Mouse (Mus musculus) megakaryocyte progenitor cell, adult 5-6 weeks (primary cell): Measurements from ENCODE around the gene Tgif1. TPM values are rescaled to one million over a fixed set of nuclear protein-coding genes. Genes with fewer than 3 reads are reported as not detected.

Source experiments
- ATAC-seq: replicated peaks from 2 replicates; pipeline ENCODE4 v1.8.0; 2016; ENCODE audit warnings: mild to moderate bottlenecking, moderate TSS enrichment, inconsistent platforms; ENCODE audit not compliant: poor library complexity
- total RNA-seq, 2 experiments: library from RNA; stranded (forward) in 1 of 2; stranded (reverse) in 1 of 2; fragments of 157-497, 149-512 nt in 1 of 2; fragments of 200-1000 nt in 1 of 2; gene quantifications; 2 replicates each; pipeline versions ENCODE4 v1.2.3 to v1.2.4; 2015 to 2017

Tgif1 gene
- total RNA-seq, 2 experiments from 2014 or later = 47.0 to 85.6 TPM

DNA sequence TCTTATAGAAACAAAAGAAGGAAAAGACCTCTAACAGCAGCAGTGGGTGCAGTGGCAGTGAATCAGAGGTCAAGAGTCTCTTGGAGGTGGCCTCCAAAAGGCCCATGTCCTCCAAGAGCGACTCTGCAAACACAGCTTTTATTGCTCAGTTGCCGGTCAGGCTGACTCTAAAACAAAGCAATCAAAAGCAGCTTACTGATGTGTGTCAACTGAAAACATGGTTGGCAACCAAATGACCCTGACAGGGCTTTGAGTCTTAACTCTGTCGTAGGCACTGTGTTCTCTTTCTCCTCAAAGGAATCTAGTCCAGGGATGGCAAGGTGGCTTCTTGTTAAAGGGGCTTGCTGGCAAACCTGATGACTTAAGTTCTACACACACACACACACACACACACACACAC, 43.6 kb downstream of the Tgif1 start:
- no peak for ATAC-seq

DNA sequence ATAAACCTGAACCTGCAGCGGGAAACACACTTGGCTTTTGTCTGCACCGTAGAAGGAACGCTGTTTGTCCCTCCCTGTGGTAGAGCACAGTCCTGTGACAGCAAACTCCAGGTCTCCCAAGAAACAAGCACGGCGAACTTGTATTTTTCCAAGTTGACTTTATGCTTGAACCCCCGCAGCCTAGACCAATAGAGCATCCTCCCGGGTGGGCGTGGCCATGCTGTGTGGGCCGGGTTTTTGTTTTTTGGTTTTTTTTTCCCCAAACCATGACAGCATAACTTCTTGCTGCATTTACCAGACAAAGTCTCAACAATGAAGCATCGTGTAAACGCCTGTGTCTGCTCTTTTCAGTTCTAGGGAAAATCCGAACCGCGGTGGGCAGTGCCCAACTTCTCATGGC, 44.5 kb downstream of the Tgif1 start:
- no peak for ATAC-seq

DNA sequence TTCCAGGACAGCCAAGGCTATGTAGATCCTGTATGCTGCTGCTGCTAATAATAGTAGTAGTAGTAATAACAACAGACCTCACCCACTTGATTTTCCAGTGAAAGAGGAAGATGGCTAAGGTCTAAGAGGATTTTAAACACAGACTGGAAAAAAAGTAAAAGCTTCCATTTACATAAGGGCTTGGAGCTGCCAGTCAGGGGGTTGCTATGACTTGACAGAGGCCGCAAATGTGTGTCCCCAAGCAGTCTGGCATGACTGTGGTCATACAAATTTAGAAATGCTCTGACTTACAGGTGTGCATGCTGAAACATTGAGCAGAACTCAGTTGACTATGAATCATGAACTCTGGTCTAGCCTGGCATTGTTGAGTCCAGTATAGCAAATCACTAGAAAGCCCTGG, 45.5 kb downstream of the Tgif1 start:
- ATAC-seq = no peak

DNA sequence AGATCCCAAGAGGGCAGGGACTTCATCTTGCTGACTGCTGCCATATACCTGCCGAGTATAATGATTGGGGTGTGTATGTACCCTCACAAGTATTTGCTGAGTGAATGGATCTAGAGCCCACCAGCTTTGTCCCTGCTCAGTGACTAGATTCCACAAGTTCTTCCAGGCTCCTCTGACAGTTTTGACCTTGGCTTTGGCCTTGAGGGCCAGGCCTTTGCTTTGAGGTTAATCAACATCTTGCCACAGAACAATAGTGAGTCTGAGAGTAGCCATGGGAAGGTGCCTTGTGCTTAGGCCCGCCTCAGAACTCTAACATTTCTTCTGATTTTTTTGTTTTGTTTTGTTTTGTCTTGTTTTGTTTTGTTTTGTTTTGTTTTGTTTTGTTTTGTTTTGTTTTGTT, 46.7 kb downstream of the Tgif1 start:
- no peak for ATAC-seq

DNA sequence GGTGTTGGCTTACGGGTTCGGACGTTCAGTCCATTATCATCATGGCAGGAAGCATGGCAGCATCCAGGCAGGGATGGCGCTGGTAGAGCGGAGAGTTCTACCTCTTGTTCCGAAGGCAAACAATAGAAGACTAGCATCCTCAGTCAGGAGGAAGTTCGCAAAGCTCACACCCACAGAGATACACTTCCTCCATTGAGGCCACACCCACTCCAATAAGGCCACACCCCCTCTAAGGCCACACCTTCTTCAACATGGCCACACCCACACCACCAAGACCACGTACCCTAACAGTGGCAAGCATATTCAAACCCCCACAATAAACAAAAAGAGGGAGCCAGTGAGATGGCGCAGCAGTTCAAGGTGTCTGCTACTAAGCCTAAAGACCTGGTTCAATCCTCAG, 47.5 kb downstream of the Tgif1 start:
- peak; percentile 42; the same call in 1 of the 2 replicates for ATAC-seq

DNA sequence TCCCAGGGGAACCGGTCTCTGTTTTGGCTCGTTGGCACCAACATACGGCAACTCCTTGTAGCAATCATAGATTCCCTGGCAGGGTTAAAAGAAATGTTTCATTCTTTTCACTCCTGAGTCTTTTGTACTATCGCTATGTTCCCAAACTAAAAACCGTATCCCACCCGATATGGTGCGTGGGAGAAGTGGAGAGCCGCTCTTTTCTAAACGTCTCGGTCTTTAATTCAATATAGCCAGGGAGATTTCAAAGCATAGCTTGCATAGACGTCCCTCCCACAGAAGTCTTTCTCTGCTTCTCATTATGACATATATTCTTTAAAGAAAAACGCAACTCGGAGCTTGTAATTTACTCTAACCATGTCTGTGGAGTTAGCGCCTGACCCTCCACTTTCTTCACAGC, 51.3 kb downstream of the Tgif1 start:
- ATAC-seq = no peak

DNA sequence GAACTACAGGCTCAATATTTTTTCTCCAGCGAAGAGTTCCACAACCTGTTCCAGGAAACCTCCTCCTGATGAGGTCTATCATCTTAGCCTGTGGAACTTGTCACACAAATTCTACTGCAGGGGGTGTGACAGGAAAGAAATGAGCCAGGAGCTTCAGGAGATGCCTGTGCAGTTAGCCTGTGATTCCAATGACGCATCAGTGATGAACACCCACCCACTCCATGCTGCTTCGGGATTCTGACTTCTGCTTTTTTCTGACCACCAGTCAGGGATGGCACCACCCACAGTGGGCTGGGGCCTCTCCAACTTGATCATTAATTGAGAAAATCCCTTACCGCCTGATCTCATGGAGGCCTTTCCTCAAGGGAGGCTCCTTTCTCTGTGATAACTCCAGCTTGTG, 54.1 kb downstream of the Tgif1 start:
- peak; percentile 86 for ATAC-seq

DNA sequence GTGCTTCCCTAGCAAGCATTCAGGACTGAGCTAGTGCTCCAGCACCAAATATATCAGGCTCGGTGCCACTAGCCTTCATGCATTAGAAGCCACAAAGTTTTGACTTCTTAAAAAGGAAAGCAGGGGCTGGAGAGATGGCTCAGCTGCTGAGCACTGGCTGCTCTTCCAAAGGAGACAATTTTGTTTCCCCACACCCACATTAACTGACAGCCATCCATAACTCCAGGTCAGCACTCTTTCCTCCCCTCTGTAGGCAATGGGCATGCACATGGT, 55.6 kb downstream of the Tgif1 start:
- no peak for ATAC-seq

DNA sequence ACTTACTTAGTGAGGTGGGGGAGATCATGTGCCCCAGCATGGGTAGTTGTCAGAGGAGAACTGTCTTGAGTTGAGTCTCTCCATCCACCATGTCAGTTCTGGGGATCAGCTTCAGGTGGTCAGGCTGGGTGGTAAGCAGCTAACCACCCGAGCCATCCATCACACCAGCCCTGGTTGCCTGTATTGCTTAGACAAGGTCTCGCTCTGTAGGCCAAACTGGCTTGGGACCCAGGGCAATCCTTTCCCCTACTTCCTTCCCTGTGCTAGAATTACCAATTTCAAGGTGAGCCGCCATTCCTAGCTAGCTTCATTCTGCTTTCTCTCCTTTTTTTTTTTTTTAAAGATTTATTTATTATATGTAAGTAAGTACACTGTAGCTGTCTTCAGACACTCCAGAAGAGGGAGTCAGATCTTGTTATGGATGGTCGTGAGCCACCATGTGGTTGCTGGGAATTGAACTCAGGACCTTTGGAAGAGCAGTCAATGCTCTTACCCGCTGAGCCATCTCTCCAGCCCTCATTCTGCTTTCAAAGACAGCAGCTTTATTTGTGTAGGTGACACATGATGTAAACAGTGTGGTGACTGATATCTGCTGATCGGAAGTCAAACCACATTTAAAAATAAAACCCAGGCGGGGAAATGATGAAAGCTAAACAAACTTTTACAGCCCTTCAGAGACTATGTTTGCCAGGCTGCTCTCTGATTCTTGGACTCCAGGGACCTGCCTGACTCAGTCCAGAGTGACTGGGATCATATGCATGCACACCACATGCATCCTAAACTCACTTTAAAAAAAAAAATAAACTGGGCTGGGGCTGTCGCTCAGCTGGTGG, 56.2 kb downstream of the Tgif1 start:
- no peak for ATAC-seq

DNA sequence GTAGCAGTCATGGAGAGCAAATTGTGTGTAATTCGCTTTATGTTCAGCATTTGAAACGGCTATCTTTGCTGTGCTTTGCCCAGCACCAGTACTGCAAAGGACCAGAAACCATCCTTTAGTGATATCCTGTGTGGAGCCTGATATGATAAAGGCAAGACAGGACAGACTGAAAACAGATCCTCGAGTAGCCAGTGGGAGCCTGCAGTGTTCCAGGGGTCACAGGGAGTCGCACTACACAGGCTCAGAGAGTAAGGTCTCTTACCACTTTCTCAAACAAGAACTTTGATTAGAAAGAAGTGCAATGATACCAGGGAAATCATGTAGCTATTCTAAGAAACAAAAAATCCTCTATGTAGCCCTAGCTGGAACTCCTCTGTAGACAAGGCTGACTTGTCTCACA, 58.1 kb downstream of the Tgif1 start:
- ATAC-seq = no peak

DNA sequence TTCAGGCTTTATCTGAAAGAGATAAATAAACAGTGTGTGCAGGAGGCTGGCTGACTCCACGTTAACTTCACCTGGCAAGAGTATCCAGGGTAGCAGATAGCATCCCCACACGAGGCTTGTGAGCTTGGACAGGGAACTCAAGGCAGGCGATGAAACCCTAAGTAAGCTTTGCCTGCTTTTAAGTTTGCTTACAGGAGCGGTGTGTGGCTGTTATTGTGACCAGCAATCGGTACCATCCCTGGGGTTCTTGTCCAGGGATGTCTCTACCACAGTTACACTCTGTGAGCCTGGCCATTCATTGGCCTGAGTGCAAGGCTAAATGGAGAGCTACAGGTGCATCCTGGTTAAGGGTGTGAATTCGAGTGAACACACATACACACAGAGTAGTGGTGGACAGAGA, 58.6 kb downstream of the Tgif1 start:
- ATAC-seq = no peak

DNA sequence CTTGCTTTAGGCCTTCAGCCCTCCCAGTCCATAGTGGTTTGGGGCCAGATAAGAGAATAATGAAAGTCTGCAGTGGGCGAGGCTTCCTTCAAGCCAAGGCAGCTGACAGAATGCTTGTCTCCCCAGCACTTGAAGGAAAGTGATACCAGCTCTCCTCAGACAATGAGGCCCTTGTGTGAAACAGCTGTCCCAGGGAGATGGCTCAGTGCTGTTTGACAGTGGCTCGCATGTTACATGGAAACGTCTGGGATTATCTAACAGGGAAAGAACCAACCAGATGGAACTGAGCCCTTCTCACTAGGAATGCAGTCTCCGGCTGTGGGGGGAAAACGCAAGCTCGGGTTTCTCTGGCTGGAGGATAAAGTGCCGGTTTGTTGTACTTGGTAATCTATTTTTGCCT, 59.1 kb downstream of the Tgif1 start:
- ATAC-seq = no peak

Other genes with a start within 250 kb of the Tgif1 start
- gene Myom1, start 149.1 kb upstream of the Tgif1 start, total RNA-seq (2015) = 0.20 and 0.30 TPM in 2 replicates
- gene Myom1, start 149.1 kb upstream of the Tgif1 start, total RNA-seq (2017) = 0.33 and 0.34 TPM in 2 replicates
- 307 and 338 TPM in 2 replicates for gene Myl12a, start 149.3 kb upstream of the Tgif1 start, total RNA-seq (2015)
- 150 and 188 TPM in 2 replicates for gene Myl12a, start 149.3 kb upstream of the Tgif1 start, total RNA-seq (2017)